ENCODE assay signal across 8 mouse cellular contexts in genomic region chr1:60179376-60179775, GRCm38 (mm10). TPM values are rescaled to one million over a fixed set of nuclear protein-coding genes. Genes with fewer than 3 reads are reported as not detected.
DNase-seq lines count a peak whose midpoint lies in the region; ATAC-seq lines count a peak whose summit lies in the region.

No protein-coding gene starts in this region.

- no peaks in the 10 kb centered on the region for H3K27me3 ChIP-seq in lung, embryonic 16.5 days (ENCODE audit: control insufficient read depth, insufficient read depth, low read depth, low read length)
- H3K27me3 ChIP-seq in hindbrain, embryonic 16.5 days (replicated peaks; ENCODE audit: control insufficient read depth, insufficient read depth, low read length) = no peaks in the 10 kb centered on the region
- no peaks in the 10 kb centered on the region for H3K27me3 ChIP-seq in neural tube, embryonic 12.5 days (replicated peaks)

- no peaks in the 10 kb centered on the region for H3K9me3 ChIP-seq in lung, embryonic 16.5 days (ENCODE audit: control insufficient read depth, low read length)
- no peaks in the 10 kb centered on the region for H3K9me3 ChIP-seq in hindbrain, embryonic 16.5 days (ENCODE audit: control insufficient read depth, low read length)
- H3K9me3 ChIP-seq in neural tube, embryonic 12.5 days = no peaks in the 10 kb centered on the region

- DNase-seq in lung, adult 18-20 months = no peak
- DNase-seq in embryo, embryonic 10 days (ENCODE audit: low spot score) = peak; percentile 9
- no peak for DNase-seq in spleen, postnatal 14 days (ENCODE audit: low spot score in 2 of 2)
- DNase-seq in adrenal gland, postnatal 4 days (ENCODE audit: low spot score in 2 of 2) = no peak

- H3K36me3 ChIP-seq in lung, embryonic 16.5 days (ENCODE audit: control insufficient read depth, insufficient read depth, low read length) = no peaks in the 10 kb centered on the region
- no peaks in the 10 kb centered on the region for H3K36me3 ChIP-seq in hindbrain, embryonic 16.5 days (ENCODE audit: control insufficient read depth, insufficient read depth, low read length)
- H3K36me3 ChIP-seq in neural tube, embryonic 12.5 days = no peaks in the 10 kb centered on the region

- ATAC-seq in lung, embryonic 16.5 days (ENCODE audit: low read depth) = no peak
- no peak for ATAC-seq in hindbrain, embryonic 16.5 days
- no peak for ATAC-seq in neural tube, embryonic 12.5 days (ENCODE audit: low FRiP score, low read depth)
- no peak for ATAC-seq in monocyte, adult 5-6 weeks (replicated peaks; ENCODE audit: insufficient number of reproducible peaks, low FRiP score, low TSS enrichment, poor library complexity, severe bottlenecking)

- WGBS in lung, embryonic 16.5 days = 21% methylated on average over 4 of the region's 4 CpGs
- 20% methylated on average over 4 of the region's 4 CpGs for WGBS in hindbrain, embryonic 16.5 days
- 33% methylated on average over 4 of the region's 4 CpGs for WGBS in neural tube, embryonic 12.5 days

- peak overlapping the region; percentile 73 for H3K9ac ChIP-seq in lung, embryonic 16.5 days (ENCODE audit: low read length)
- peak overlapping the region; percentile 53 for H3K9ac ChIP-seq in hindbrain, embryonic 16.5 days (ENCODE audit: low read depth, low read length)
- peak overlapping the region; percentile 87; the same call in 1 of the 2 replicates for H3K9ac ChIP-seq in neural tube, embryonic 12.5 days

- H3K4me2 ChIP-seq in lung, embryonic 16.5 days (ENCODE audit: low read depth, low read length) = peak overlapping the region; percentile 61
- H3K4me2 ChIP-seq in hindbrain, embryonic 16.5 days (ENCODE audit: low read length) = peak overlapping the region; percentile 63
- H3K4me2 ChIP-seq in neural tube, embryonic 12.5 days (replicated peaks) = peak overlapping the region; percentile 64

- peak overlapping the region; percentile 84 for H3K4me3 ChIP-seq in lung, embryonic 16.5 days (ENCODE audit: low read length)
- peak overlapping the region; percentile 96 for H3K4me3 ChIP-seq in hindbrain, embryonic 16.5 days (ENCODE audit: low read length)
- H3K4me3 ChIP-seq in neural tube, embryonic 12.5 days = no peak overlapping the region

- H3K4me1 ChIP-seq in lung, embryonic 16.5 days (replicated peaks; ENCODE audit: control insufficient read depth, insufficient read depth, low read length) = peaks cover 9% of the 10 kb centered on the region
- H3K4me1 ChIP-seq in hindbrain, embryonic 16.5 days (ENCODE audit: control insufficient read depth, insufficient read depth, low read depth, low read length) = peaks cover 12% of the 10 kb centered on the region
- H3K4me1 ChIP-seq in neural tube, embryonic 12.5 days = peaks cover 7% of the 10 kb centered on the region

- H3K27ac ChIP-seq in lung, embryonic 16.5 days (ENCODE audit: low read length) = no peak overlapping the region
- H3K27ac ChIP-seq in hindbrain, embryonic 16.5 days (ENCODE audit: low read depth, low read length) = no peak overlapping the region
- no peak overlapping the region for H3K27ac ChIP-seq in neural tube, embryonic 12.5 days

RNA-seq across cellular contexts. Expression of gene Nbeal1, which starts 1.0 kb away (rescaled TPM):
- polyA plus RNA-seq in lung, embryonic 16.5 days (2015; fragmentation: Nextera tagmentation; extraction: Ambion mirVana) = 9.2 and 10.2 TPM in 2 replicates
- 6.3 and 6.6 TPM in 2 replicates for polyA plus RNA-seq in hindbrain, embryonic 16.5 days (2015; fragmentation: Nextera tagmentation; extraction: Ambion mirVana)
- polyA plus RNA-seq in neural tube, embryonic 12.5 days (2016; fragmentation: Nextera tagmentation; extraction: Ambion mirVana) = 9.0 and 9.9 TPM in 2 replicates
- total RNA-seq in monocyte, adult 5-6 weeks (2017) = 10.3 to 30.8 TPM (median 16.8 TPM) in 3 replicates
- total RNA-seq in adrenal gland, postnatal 4 days (2021) = 10 to 100 TPM; 40.8 to 43.3 TPM
